Mouse (Mus musculus): ENCODE measurements around the gene Kcnma1. TPM values are rescaled to one million over a fixed set of nuclear protein-coding genes. Genes with fewer than 3 reads are reported as not detected.

Gene Kcnma1
- 10 to 100 TPM; 35.5 to 50.7 TPM for total RNA-seq (2021)
- long read RNA-seq, experiment 1, partial matches to known transcripts, result 2 of 12 reads
- long read RNA-seq, experiment 1, other reads (novel, unspliced or antisense), result 10 of 12 reads
- long read RNA-seq, experiment 2, partial matches to known transcripts, result 13 of 17 reads
- long read RNA-seq, experiment 2, other reads (novel, unspliced or antisense), result 4 of 17 reads

DNA sequence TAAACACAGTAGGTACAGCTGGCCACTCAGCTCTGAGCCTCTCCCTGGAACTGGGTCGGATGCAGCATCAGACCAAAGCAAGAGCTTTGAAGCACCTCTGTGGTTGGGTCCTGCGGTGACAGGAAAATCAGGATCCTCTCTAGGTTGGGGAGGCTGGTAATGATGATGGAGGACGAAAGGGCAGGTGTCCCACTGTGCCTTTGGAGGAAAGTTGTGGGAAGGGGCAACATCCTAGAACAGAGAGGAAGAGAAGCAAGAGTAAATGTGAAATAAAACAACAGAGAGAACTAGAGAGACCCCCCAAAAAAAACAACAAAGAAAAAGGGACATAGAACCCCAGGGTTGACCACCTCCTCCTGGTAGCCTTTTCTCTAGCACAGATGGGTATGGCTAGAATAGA lies at the start of gene Kcnma1:
TSS of gene Kcnma1 (minus strand) at position 101 of the 400 bp plus-strand sequence.
- intact Hi-C loops (cut with DNase I; ENCODE audit: low total_unique reads), result no loop called here
- DNase-seq, result no peak

DNA sequence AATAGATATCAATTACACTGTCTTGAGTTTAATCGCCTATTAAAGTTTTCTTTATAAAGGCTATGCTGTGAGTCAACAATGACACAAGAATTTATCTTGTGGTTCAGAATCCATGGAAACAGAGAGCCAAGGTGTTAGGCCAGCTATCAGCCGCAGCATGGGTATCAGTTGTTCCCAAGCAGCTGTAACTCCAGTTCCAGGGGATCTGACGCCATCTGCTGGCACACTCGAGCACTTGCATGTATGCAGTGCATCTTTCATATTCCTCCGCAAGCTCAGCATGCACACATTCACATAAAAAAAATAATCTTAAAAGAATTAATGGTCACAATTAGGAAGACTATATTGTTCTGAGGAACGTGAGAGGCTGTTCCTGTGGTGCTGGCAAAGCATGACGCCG lies 45.5 kb upstream of the Kcnma1 start:
- intact Hi-C loops (cut with DNase I; ENCODE audit: low total_unique reads), result no loop called here
- DNase-seq, result peak; percentile 27

DNA sequence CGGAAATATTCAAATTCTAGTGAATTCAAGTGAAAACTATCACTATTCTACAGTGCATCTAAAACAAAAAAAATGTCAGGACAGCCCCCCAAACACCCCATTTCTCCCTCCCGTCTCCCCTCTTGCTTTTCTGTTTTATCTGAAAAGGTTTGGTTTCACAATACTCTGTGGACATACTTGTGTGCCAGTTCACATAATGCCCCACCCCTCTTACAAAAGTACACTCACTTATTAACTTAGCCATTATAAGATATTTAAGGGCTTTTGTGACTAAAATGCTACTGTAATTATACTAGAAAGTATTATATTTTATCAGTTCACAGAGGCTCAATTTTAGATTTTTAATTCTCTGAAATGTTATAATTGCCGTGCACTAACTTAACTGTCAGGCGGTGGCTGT lies 45.0 kb upstream of the Kcnma1 start:
- no peak for DNase-seq
- intact Hi-C loops (cut with DNase I; ENCODE audit: low total_unique reads), result no loop called here

DNA sequence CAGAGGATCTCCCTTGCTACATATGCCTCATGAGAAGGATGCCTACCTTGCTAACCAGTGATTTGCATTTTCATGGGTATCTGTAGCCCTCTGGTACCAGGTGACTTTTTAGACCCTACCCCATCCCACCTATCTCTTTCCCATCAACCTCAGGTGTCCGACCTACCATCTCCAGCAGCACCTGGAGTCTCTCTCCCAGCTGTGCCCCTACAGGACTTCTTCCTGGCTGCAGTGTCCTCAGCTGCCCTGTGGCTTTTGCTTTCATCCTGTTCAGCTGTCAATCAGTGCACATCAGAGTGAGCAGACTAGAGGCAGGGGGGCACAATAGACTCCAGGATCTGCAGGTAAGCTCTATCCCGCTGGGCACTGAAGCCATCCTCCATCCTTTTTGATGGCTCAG lies 37.5 kb upstream of the Kcnma1 start:
- intact Hi-C loops (cut with DNase I; ENCODE audit: low total_unique reads), result no loop called here
- no peak for DNase-seq

GRCm38 (mm10) chr14:24036609-24037008 lies 22.3 kb upstream of the Kcnma1 start:
- intact Hi-C loops (cut with DNase I; ENCODE audit: low total_unique reads), result no loop called here
- DNase-seq, result no peak

GRCm38 (mm10) chr14:24036208-24036535 lies 21.9 kb upstream of the Kcnma1 start:
- no peak for DNase-seq
- intact Hi-C loops (cut with DNase I; ENCODE audit: low total_unique reads), result no loop called here

GRCm38 (mm10) chr14:24035486-24036207 lies 21.4 kb upstream of the Kcnma1 start:
- DNase-seq, result peak; percentile 38
- intact Hi-C loops (cut with DNase I; ENCODE audit: low total_unique reads), result no loop called here

GRCm38 (mm10) chr14:24032876-24033389 lies 18.6 kb upstream of the Kcnma1 start:
- intact Hi-C loops (cut with DNase I; ENCODE audit: low total_unique reads), result no loop called here
- DNase-seq, result no peak

DNA sequence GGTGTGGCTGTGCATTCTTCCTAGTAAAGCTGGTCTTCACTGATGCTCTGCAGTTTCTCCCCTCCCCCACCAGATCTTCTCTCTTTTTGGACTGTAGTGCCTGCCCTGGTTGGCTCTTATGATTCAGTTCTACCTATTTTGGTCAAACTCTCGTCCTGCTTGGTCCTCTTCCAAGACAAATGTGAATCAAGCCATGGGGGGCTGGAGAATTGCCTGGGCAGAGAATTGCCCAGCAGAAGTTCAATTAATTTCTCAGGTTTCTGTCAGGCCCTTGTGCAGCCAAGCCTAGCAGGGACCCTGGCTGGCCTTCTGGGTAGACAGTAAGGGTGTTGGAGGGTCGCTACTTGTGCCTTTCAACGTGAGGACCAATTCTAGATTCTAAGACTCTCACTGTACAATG lies 17.9 kb upstream of the Kcnma1 start:
- intact Hi-C loops (cut with DNase I; ENCODE audit: low total_unique reads), result no loop called here
- DNase-seq, result no peak

- DNase-seq, result no peak
- intact Hi-C loops (cut with DNase I; ENCODE audit: low total_unique reads), result loop anchor here (10.0 kb wide), 1 partner anchor 336 kb away; no protein-coding TSS in a partner anchor
These were observed 6.4 kb upstream of the Kcnma1 start for GRCm38 (mm10) chr14:24020718-24021117.

GRCm38 (mm10) chr14:24009978-24010377 lies 4.3 kb downstream of the Kcnma1 start:
- DNase-seq, result no peak
- intact Hi-C loops (cut with DNase I; ENCODE audit: low total_unique reads), result loop anchor here (5.0 to 10.0 kb wide), 3 partner anchors 115 to 428 kb away; no protein-coding TSS in a partner anchor

GRCm38 (mm10) chr14:24008252-24008651 lies 6.0 kb downstream of the Kcnma1 start:
- intact Hi-C loops (cut with DNase I; ENCODE audit: low total_unique reads), result loop anchor here (5.0 to 10.0 kb wide), 3 partner anchors 113 to 426 kb away; no protein-coding TSS in a partner anchor
- DNase-seq, result peak; percentile 81

- intact Hi-C loops (cut with DNase I; ENCODE audit: low total_unique reads), result loop anchor here (5.0 to 10.0 kb wide), 3 partner anchors 111 to 424 kb away; no protein-coding TSS in a partner anchor
- no peak for DNase-seq
These were observed 8.0 kb downstream of the Kcnma1 start for GRCm38 (mm10) chr14:24006276-24006675.

GRCm38 (mm10) chr14:24004471-24005271 lies 9.6 kb downstream of the Kcnma1 start:
- intact Hi-C loops (cut with DNase I; ENCODE audit: low total_unique reads), result loop anchor here (5.0 to 10.0 kb wide), 3 partner anchors 110 to 422 kb away; no protein-coding TSS in a partner anchor
- peak; percentile 60 for DNase-seq

DNA sequence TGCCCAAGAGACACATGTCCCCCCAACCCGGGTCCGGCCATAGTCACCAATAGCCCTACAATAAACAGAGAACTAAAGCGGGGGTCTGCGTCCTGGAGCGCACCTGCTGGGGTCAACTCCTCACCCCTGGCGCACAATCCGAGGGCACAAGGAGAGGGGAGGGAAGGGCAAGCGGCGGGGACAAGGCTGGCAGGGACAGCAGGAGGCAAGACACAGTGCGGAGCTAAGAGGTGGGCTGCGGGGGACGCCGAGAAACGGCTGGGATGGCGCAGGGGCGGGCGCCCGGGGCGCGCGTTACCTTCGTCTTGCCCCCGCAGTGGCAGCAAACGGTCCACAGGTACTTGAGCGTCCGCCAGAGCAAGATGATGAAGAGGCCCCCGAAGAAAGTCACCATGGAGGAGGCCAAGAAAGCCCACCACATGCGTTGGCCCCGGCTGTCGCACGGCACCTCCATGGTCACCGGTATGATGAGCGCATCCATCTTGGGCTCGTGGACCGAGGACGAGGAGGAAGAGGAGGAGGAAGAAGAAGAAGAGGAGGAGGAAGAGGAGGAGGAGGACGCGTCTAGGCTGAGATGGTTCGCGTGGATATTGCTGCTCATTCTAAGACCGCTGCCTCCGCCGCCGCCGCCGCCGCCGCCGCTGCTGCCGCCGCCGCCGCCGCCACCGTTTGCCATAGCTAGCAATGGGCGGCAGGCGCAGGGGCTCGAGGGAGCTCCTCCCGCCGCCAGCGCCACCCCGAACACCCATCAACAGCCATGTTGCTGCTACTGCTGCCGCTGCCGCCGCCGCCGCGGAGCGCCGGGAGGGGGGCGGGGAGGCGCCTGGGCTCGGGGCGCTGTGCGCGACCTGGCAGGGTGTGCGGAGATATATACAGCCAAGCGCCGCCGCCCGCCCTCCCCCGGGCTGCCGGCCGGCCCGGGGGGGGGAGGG lies 10.6 kb downstream of the Kcnma1 start:
- intact Hi-C loops (cut with DNase I; ENCODE audit: low total_unique reads), result loop anchor here (10.0 kb wide), 1 partner anchor 109 kb away; no protein-coding TSS in a partner anchor

DNA sequence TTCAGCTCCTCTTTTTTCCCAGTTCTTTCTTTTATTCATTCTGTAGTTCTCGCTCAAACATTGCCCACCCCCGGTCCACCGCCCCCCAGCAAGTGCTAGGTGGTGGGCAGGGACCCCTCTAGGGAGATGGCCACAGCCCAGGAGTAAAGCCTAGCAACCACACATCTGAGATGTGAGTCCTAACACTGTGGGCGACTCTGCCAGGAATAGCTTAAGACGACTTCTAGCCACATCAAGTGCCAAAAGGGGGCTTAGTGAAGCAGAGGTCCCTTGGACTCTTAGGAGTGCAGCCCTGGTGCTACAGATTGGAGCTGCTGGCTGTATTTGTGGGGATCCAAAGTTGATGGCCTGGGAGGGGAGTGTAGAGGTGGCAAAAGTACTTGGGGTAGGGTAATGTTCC lies 11.6 kb downstream of the Kcnma1 start:
- no peak for DNase-seq
- intact Hi-C loops (cut with DNase I; ENCODE audit: low total_unique reads), result loop anchor here (10.0 kb wide), 1 partner anchor 108 kb away; no protein-coding TSS in a partner anchor

More for the DNA sequence above, 10.6 kb downstream of the Kcnma1 start:
- DNase-seq, result peak; percentile 38

GRCm38 (mm10) chr14:23997912-23998311 lies 16.4 kb downstream of the Kcnma1 start:
- DNase-seq, result no peak
- intact Hi-C loops (cut with DNase I; ENCODE audit: low total_unique reads), result no loop called here

DNA sequence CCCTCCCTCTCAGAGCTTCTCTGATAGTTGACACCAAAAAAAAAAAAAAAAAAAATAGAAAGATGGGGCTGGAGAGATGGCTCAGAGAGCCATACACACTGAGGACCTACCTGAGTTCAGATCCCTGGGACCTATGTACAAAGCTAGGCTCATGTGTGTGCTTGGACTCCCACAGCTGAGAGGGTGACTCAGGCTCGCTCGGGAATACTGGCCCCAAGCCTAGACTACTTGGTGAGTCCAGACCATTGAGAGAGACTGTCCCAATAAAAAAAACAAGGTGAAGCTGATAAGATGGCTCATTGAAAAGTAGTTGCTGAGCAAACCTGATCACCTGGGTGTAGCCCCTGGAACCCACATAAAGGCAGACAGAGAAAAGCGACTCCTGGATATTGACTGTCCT lies 18.5 kb downstream of the Kcnma1 start:
- intact Hi-C loops (cut with DNase I; ENCODE audit: low total_unique reads), result no loop called here
- DNase-seq, result no peak

- intact Hi-C loops (cut with DNase I; ENCODE audit: low total_unique reads), result no loop called here
- DNase-seq, result peak; percentile 24
These were observed 23.4 kb downstream of the Kcnma1 start for GRCm38 (mm10) chr14:23990871-23991270.

Measured in gastrocnemius, postnatal 14 days (tissue).